Mouse (Mus musculus): ENCODE results near the gene Elovl4.

Gene Elovl4

GRCm38 (mm10) chr9:83805977-83806815, at the start of gene Elovl4:
TSS of gene Elovl4 (minus strand) at chr9:83806277.
- DNase-seq, result peak; percentile 67

- no peak for DNase-seq
These were observed 46.4 kb upstream of the Elovl4 start for GRCm38 (mm10) chr9:83852464-83852863.

- DNase-seq, result no peak
These were observed 28.8 kb upstream of the Elovl4 start for GRCm38 (mm10) chr9:83834748-83835313.

GRCm38 (mm10) chr9:83833811-83834747, 28.0 kb upstream of the Elovl4 start, which contains the start of gene Ttk:
TSS of gene Ttk (plus strand) at chr9:83834689.
- peak; percentile 93 for DNase-seq

GRCm38 (mm10) chr9:83831152-83831551, 25.1 kb upstream of the Elovl4 start:
- no peak for DNase-seq

- DNase-seq, result peak; percentile 12
These were observed 23.8 kb upstream of the Elovl4 start for GRCm38 (mm10) chr9:83829896-83830295.

GRCm38 (mm10) chr9:83822925-83823324, 16.8 kb upstream of the Elovl4 start:
- DNase-seq, result no peak

- DNase-seq, result no peak
These were observed 14.9 kb upstream of the Elovl4 start for GRCm38 (mm10) chr9:83820976-83821375.

GRCm38 (mm10) chr9:83819188-83819587, 13.1 kb upstream of the Elovl4 start:
- DNase-seq, result no peak

GRCm38 (mm10) chr9:83807562-83807961, 1.5 kb upstream of the Elovl4 start:
- peak; percentile 68 for DNase-seq

- peak; percentile 49 for DNase-seq
These were observed 707 bp downstream of the Elovl4 start for GRCm38 (mm10) chr9:83805164-83805976.

- DNase-seq, result no peak
These were observed 1.7 kb downstream of the Elovl4 start for GRCm38 (mm10) chr9:83804341-83804740.

- no peak for DNase-seq
These were observed 8.2 kb downstream of the Elovl4 start for GRCm38 (mm10) chr9:83797898-83798297.

- DNase-seq, result no peak
These were observed 9.2 kb downstream of the Elovl4 start for GRCm38 (mm10) chr9:83796875-83797274.

GRCm38 (mm10) chr9:83789326-83789725, 16.8 kb downstream of the Elovl4 start:
- DNase-seq, result no peak

- no peak for DNase-seq
These were observed 20.6 kb downstream of the Elovl4 start for GRCm38 (mm10) chr9:83785501-83785900.

GRCm38 (mm10) chr9:83778317-83778960, 27.6 kb downstream of the Elovl4 start:
- no peak for DNase-seq

- no peak for DNase-seq
These were observed 44.8 kb downstream of the Elovl4 start for GRCm38 (mm10) chr9:83761318-83761717.

- DNase-seq, result no peak
These were observed 74.2 kb downstream of the Elovl4 start for GRCm38 (mm10) chr9:83731877-83732276.

- DNase-seq, result no peak
These were observed 75.2 kb downstream of the Elovl4 start for GRCm38 (mm10) chr9:83730836-83731235.

All from thymus, postnatal 4 days (tissue).